Mouse (Mus musculus) heart, adult 2 months (tissue): ENCODE results near the gene Igfbp2.

ENCODE experiments used
- CTCF ChIP-seq: fragments of 200-600 bp; IDR thresholded peaks from 2 replicates; pipeline ENCODE4 v1.8.1; 2022; ENCODE audit warnings: antibody characterized with exemption, mild to moderate bottlenecking, moderate library complexity
- EP300 ChIP-seq: fragments of 200-500 bp; IDR thresholded peaks from 2 replicates; pipeline ENCODE4 v1.6.1; 2011; ENCODE audit warnings: low read depth, low read length, control low read depth; ENCODE audit not compliant: insufficient read depth
- POLR2A ChIP-seq: fragments of 200-500 bp; IDR thresholded peaks from 2 replicates; pipeline ENCODE4 v1.6.1; 2011; ENCODE audit warnings: mild to moderate bottlenecking, low read depth, low read length, control low read depth; ENCODE audit not compliant: insufficient read depth

GRCm38 (mm10) chr1:72871697-72872411 is 47.6 kb downstream of the Igfbp2 start:
- TF ChIP-seq POLR2A (no peak; the same call in 1 of the 2 replicates), CTCF (no peak), EP300 (no peak)
